Mouse (Mus musculus): ENCODE measurements around the gene Bcl2l10.

The Bcl2l10 gene

GRCm38 (mm10) chr9:75347458-75347857 is at the start of gene Bcl2l10:
Gene Bcl2l10 (plus strand): TSS chr9:75347758.
- no peak for DNase-seq (ENCODE audit: low spot score)

GRCm38 (mm10) chr9:75299342-75299741 is 48.2 kb upstream of the Bcl2l10 start:
- DNase-seq (ENCODE audit: low spot score): no peak

- DNase-seq (ENCODE audit: low spot score): no peak
Measured at GRCm38 (mm10) chr9:75303033-75303432, 44.5 kb upstream of the Bcl2l10 start.

- DNase-seq (ENCODE audit: low spot score): no peak
Measured at GRCm38 (mm10) chr9:75303701-75304261, 43.8 kb upstream of the Bcl2l10 start.

GRCm38 (mm10) chr9:75304286-75304685 is 43.3 kb upstream of the Bcl2l10 start:
- no peak for DNase-seq (ENCODE audit: low spot score)

GRCm38 (mm10) chr9:75306126-75306898 is 41.2 kb upstream of the Bcl2l10 start, which contains the start of gene Gnb5:
Gene Gnb5 (plus strand): TSS chr9:75306288.
- DNase-seq (ENCODE audit: low spot score): no peak

GRCm38 (mm10) chr9:75307015-75307414 is 40.5 kb upstream of the Bcl2l10 start:
- DNase-seq (ENCODE audit: low spot score): no peak

GRCm38 (mm10) chr9:75308621-75309020 is 38.9 kb upstream of the Bcl2l10 start:
- DNase-seq (ENCODE audit: low spot score): no peak

- DNase-seq (ENCODE audit: low spot score): peak; percentile 52
Measured at GRCm38 (mm10) chr9:75312008-75312407, 35.5 kb upstream of the Bcl2l10 start.

GRCm38 (mm10) chr9:75313138-75313831 is 34.3 kb upstream of the Bcl2l10 start:
- peak; percentile 40 for DNase-seq (ENCODE audit: low spot score)

- DNase-seq (ENCODE audit: low spot score): peak; percentile 78
Measured at GRCm38 (mm10) chr9:75313832-75314516, 33.6 kb upstream of the Bcl2l10 start.

- DNase-seq (ENCODE audit: low spot score): no peak
Measured at GRCm38 (mm10) chr9:75314517-75315105, 32.9 kb upstream of the Bcl2l10 start.

GRCm38 (mm10) chr9:75315238-75315637 is 32.3 kb upstream of the Bcl2l10 start:
- no peak for DNase-seq (ENCODE audit: low spot score)

GRCm38 (mm10) chr9:75316771-75317170 is 30.8 kb upstream of the Bcl2l10 start:
- DNase-seq (ENCODE audit: low spot score): no peak

GRCm38 (mm10) chr9:75318196-75318595 is 29.4 kb upstream of the Bcl2l10 start:
- DNase-seq (ENCODE audit: low spot score): no peak

GRCm38 (mm10) chr9:75319365-75319764 is 28.2 kb upstream of the Bcl2l10 start:
- DNase-seq (ENCODE audit: low spot score): no peak

- DNase-seq (ENCODE audit: low spot score): peak; percentile 55
Measured at GRCm38 (mm10) chr9:75322099-75322885, 25.3 kb upstream of the Bcl2l10 start.

GRCm38 (mm10) chr9:75328047-75328446 is 19.5 kb upstream of the Bcl2l10 start:
- no peak for DNase-seq (ENCODE audit: low spot score)

- no peak for DNase-seq (ENCODE audit: low spot score)
Measured at GRCm38 (mm10) chr9:75330821-75331220, 16.7 kb upstream of the Bcl2l10 start.

- DNase-seq (ENCODE audit: low spot score): no peak
Measured at GRCm38 (mm10) chr9:75334440-75334839, 13.1 kb upstream of the Bcl2l10 start.

- DNase-seq (ENCODE audit: low spot score): no peak
Measured at GRCm38 (mm10) chr9:75338016-75338415, 9.5 kb upstream of the Bcl2l10 start.
